Mouse (Mus musculus) CH12.LX (cell line): ENCODE data around the gene Eml2. TPM values are rescaled to one million over a fixed set of nuclear protein-coding genes. Genes with fewer than 3 reads are reported as not detected.

Source experiments
- DNase-seq: peaks from one replicate; pipeline ENCODE4 v3.0.0-alpha.2; 2013; ENCODE audit errors: extremely low read depth
- H3K27ac ChIP-seq: 2 replicates; pipeline ENCODE4 v1.5.1; 2012; ENCODE audit warnings: low read depth, mild to moderate bottlenecking, control low read depth, moderate library complexity; ENCODE audit not compliant: insufficient read depth
- H3K27me3 ChIP-seq: replicated peaks from 2 replicates; pipeline ENCODE3; 2012; ENCODE audit warnings: inconsistent platforms
- H3K36me3 ChIP-seq, 2 experiments: replicated peaks in 1 of 2; 2 replicates each; pipeline versions ENCODE3 to v1.6.1; 2012; ENCODE audit warnings: inconsistent platforms in 1 of 2, low read length in 1 of 2, mild to moderate bottlenecking in 1 of 2, mixed read lengths in 1 of 2, moderate library complexity in 1 of 2; ENCODE audit not compliant: control insufficient read depth in 1 of 2, insufficient read depth in 1 of 2
- H3K4me1 ChIP-seq, 2 experiments: 2 replicates each; pipeline ENCODE4 v1.6.1; 2012; ENCODE audit warnings: inconsistent platforms in 1 of 2, moderate library complexity in 1 of 2; ENCODE audit not compliant: insufficient read depth in 2 of 2, control insufficient read depth in 1 of 2
- H3K4me2 ChIP-seq: 2 replicates; pipeline ENCODE4 v1.6.1; 2012; ENCODE audit warnings: low read depth, mild to moderate bottlenecking, control low read depth; ENCODE audit not compliant: poor library complexity, insufficient read depth, severe bottlenecking
- H3K4me3 ChIP-seq, 3 experiments: fragments of 150-350 bp in 1 of 3; sonication (generic) in 1 of 3; replicated peaks in 1 of 3; 2 replicates each; pipeline versions ENCODE3 to v1.5.1; 2011 to 2012; ENCODE audit warnings: low read depth in 2 of 3, low read length in 2 of 3, mild to moderate bottlenecking in 2 of 3, moderate library complexity in 2 of 3, control low read depth in 1 of 3, improper control_type of control experiment in 1 of 3, inconsistent platforms in 1 of 3, mixed read lengths in 1 of 3; ENCODE audit not compliant: poor library complexity in 1 of 3
- H3K79me2 ChIP-seq: replicated peaks from 2 replicates; pipeline ENCODE4 v1.6.1; 2012; ENCODE audit warnings: mild to moderate bottlenecking, moderate library complexity; ENCODE audit not compliant: control insufficient read depth, poor library complexity, insufficient read depth, severe bottlenecking; ENCODE audit errors: extremely low read depth
- H3K9ac ChIP-seq: 2 replicates; pipeline ENCODE4 v1.6.1; 2012; ENCODE audit warnings: low read depth, mild to moderate bottlenecking, control low read depth, moderate library complexity; ENCODE audit not compliant: insufficient read depth
- H3K9me3 ChIP-seq: replicated peaks from 2 replicates; pipeline ENCODE3; 2012; ENCODE audit warnings: low read length, inconsistent platforms, mixed read lengths
- CHD1 ChIP-seq: IDR thresholded peaks from 2 replicates; pipeline ENCODE4 v1.6.1; 2012; ENCODE audit warnings: low read depth, low read length, improper control_type of control experiment, inconsistent platforms
- CTCF ChIP-seq, 2 experiments: IDR thresholded peaks in 1 of 2; conservative IDR thresholded peaks in 1 of 2; 2 replicates each; pipeline ENCODE4 v1.5.1; 2011 to 2012; ENCODE audit warnings: low read depth in 2 of 2, low read length in 2 of 2, improper control_type of control experiment in 1 of 2, inconsistent platforms in 1 of 2, mild to moderate bottlenecking in 1 of 2, moderate library complexity in 1 of 2
- EP300 ChIP-seq: IDR thresholded peaks from 2 replicates; pipeline ENCODE4 v1.6.1; 2011; ENCODE audit warnings: low read length, improper control_type of control experiment
- GABPA ChIP-seq: IDR thresholded peaks from 2 replicates; pipeline ENCODE4 v1.6.1; 2012; ENCODE audit warnings: low read depth, low read length, improper control_type of control experiment, inconsistent platforms; ENCODE audit not compliant: insufficient replicate concordance
- JUND ChIP-seq: conservative IDR thresholded peaks from 2 replicates; pipeline ENCODE4 v1.6.1; 2011; ENCODE audit warnings: low read depth, low read length, improper control_type of control experiment
- MAZ ChIP-seq: IDR thresholded peaks from 2 replicates; pipeline ENCODE4 v1.6.1; 2012; ENCODE audit warnings: low read depth, mild to moderate bottlenecking, inconsistent platforms, low read length, improper control_type of control experiment, moderate library complexity
- PAX5 ChIP-seq: IDR thresholded peaks from 2 replicates; pipeline ENCODE4 v1.6.1; 2012; ENCODE audit warnings: low read length, inconsistent platforms, mixed read lengths
- RAD21 ChIP-seq: IDR thresholded peaks from 2 replicates; pipeline ENCODE4 v1.6.1; 2011; ENCODE audit warnings: low read depth, mild to moderate bottlenecking, low read length, improper control_type of control experiment, moderate library complexity
- SIN3A ChIP-seq: IDR thresholded peaks from 2 replicates; pipeline ENCODE4 v1.6.1; 2012; ENCODE audit warnings: low read length, improper control_type of control experiment, inconsistent platforms
- SMC3 ChIP-seq: IDR thresholded peaks from 2 replicates; pipeline ENCODE4 v1.6.1; 2011; ENCODE audit warnings: low read depth, low read length, improper control_type of control experiment
- TCF12 ChIP-seq: IDR thresholded peaks from 2 replicates; pipeline ENCODE4 v1.6.1; 2014; ENCODE audit warnings: low read depth, mild to moderate bottlenecking, inconsistent platforms, low read length, improper control_type of control experiment
- ZMIZ1 ChIP-seq: IDR thresholded peaks from 2 replicates; pipeline ENCODE4 v1.6.1; 2012; ENCODE audit warnings: low read depth, mild to moderate bottlenecking, inconsistent platforms, low read length, improper control_type of control experiment
- dilution Hi-C: fragments of 300-500 bp; cut with MboI; formaldehyde crosslinking; loops from 2 replicates; pipeline ENCODE4 v1.14.3; 2020; ENCODE audit warnings: low sequenced_read_pairs; ENCODE audit not compliant: extremely low pct_unique_long_range_greater_than_20kb, extremely low pct_ligation_motif_present
- in situ Hi-C: fragments of 300-500 bp; cut with MboI; formaldehyde crosslinking; loops from 3 replicates; pipeline ENCODE4 v1.14.3; 2019; ENCODE audit warnings: low sequenced_read_pairs, low pct_ligation_motif_present, low pct_unique_long_range_greater_than_20kb, mixed read lengths
- polyA plus RNA-seq: library from polyadenylated mRNA; unstranded; fragments of >175 nt; gene quantifications from 2 replicates; pipeline ENCODE4 v1.2.1, GENCODE M21; 2012; ENCODE audit warnings: low read depth; ENCODE audit not compliant: insufficient read length
- total RNA-seq, 2 experiments: library from RNA; depleted of rRNA; stranded (reverse); fragments of 300-350 nt in 1 of 2; fragments of >200 nt in 1 of 2; gene quantifications; 2 replicates each; pipeline ENCODE4 v1.2.3; 2012 to 2014

Eml2 gene
- total and polyA plus RNA-seq, 3 experiments = 12.3 to 52.4 (median 29.1) TPM

DNA sequence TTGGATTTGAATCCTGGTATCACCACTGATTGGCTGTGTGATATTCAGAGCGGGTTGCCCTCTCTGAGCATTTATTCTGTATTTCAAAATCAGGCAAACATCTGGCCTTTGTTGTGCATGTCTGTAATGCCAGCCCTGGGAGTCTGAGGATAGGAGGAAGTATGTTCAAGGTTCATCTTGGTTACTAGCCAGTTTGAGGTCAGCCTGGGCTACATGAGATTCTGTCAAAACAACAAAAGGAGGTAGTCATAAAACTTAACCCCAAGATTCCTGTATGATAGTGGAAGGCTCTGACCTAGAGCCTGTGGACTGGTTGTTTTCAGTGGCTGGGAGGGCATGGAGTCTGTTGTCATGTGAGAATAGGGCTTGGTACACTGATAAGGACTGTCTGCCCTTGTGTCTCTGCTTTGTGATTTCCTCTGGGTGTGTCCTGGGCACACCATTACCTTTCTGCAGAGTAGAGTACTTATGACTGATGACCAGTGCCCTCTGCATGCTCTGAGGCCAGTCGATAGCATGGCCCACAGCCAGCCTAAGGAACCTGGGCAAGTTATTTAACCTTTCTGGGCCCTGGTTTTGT, 59.0 kb downstream of the Eml2 start:
- Histone ChIP-seq H3K27me3 (no peaks in the 10 kb centered on the region), H3K9ac (no peak overlapping the region), H3K36me3 (peaks cover 0 to 54% of the 10 kb centered on the region in 2 experiments), H3K4me2 (no peak overlapping the region), H3K79me2 (peaks cover 3% of the 10 kb centered on the region), H3K9me3 (no peaks in the 10 kb centered on the region)
- in situ Hi-C loops = no loop called here
- no peak for TF ChIP-seq PAX5
- TF ChIP-seq CTCF (conservative IDR thresholded peaks at IDR 0.05 in 1 of 2, IDR thresholded peaks at IDR 0.05 in 1 of 2; ENCODE audit: low read depth in 2 of 2, low read length in 2 of 2) = no peak
- no peak for TF ChIP-seq SIN3A
- no peak for TF ChIP-seq SMC3
- TF ChIP-seq GABPA = no peak
- no peak for TF ChIP-seq RAD21
- TF ChIP-seq CHD1 = no peak
- TF ChIP-seq ZMIZ1 = no peak
- TF ChIP-seq MAZ = no peak
- TF ChIP-seq, all 38 proteins: peak for 0
- Histone ChIP-seq H3K4me3 (no peak overlapping the region), H3K27ac (no peak overlapping the region; the same call in 1 of the 2 replicates), H3K4me1 (peaks cover 0 to 31% of the 10 kb centered on the region in 2 experiments; a peak in 2 of 4 replicates)
- DNase-seq = no peak
- dilution Hi-C loops = no loop called here

DNA sequence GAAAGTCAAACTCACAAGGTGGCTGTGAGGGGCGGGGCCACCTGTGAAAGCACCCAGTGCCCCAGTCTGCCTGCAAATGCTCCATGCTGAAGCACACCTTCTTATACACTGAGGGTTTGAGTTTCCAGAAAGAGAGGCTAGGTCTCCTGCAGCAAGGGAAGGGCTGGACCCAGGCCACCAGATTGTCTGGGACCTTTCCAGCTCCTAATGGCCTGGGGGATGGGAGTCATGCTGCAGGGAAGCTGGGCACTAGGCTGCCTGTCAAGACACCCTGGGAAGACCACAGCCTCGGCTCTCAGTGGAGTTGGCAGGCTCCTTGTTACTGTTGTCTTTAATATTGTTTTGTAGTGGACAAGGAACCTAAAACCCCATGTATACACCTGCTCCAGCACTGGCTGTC, 60.2 kb downstream of the Eml2 start:
- Histone ChIP-seq H3K4me3 (no peak overlapping the region), H3K79me2 (peaks cover 3% of the 10 kb centered on the region), H3K9ac (no peak overlapping the region), H3K36me3 (peaks cover 0 to 51% of the 10 kb centered on the region in 2 experiments), H3K4me2 (no peak overlapping the region), H3K27ac (no peak overlapping the region), H3K9me3 (no peaks in the 10 kb centered on the region), H3K4me1 (peaks cover 0 to 20% of the 10 kb centered on the region in 2 experiments; a peak in 2 of 4 replicates), H3K27me3 (no peaks in the 10 kb centered on the region)
- in situ Hi-C loops (no loop called here), dilution Hi-C loops (no loop called here)
- TF ChIP-seq JUND = no peak
- no peak for DNase-seq

DNA sequence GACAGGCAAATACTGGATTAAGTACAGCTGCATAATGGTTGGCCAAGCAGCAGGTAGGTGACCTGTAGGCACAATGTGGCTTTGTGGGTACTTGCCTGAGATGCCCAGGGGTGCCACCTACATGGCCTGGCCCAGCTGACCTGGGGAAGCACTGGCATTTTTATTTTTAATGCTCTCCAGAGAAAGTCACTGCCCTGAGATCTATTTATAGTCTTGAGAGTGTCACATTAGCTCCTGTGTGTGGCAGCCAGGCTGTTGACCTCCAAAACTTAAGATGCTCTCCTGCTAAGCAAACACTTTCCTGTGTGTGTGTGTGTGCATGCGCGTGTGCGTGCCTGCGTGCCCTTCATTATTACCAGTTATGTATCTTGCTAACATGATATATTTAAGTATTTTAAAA, 62.1 kb downstream of the Eml2 start:
- Histone ChIP-seq H3K4me2 (no peak overlapping the region), H3K27me3 (no peaks in the 10 kb centered on the region), H3K4me3 (no peak overlapping the region), H3K9me3 (no peaks in the 10 kb centered on the region), H3K9ac (no peak overlapping the region), H3K36me3 (peaks cover 0 to 39% of the 10 kb centered on the region in 2 experiments), H3K79me2 (peaks cover 3% of the 10 kb centered on the region), H3K27ac (no peak overlapping the region), H3K4me1 (peaks cover 0 to 20% of the 10 kb centered on the region in 2 experiments; a peak in 2 of 4 replicates)
- in situ Hi-C loops = no loop called here
- TF ChIP-seq TCF12 (no peak), MAZ (no peak), EP300 (no peak), PAX5 (no peak)
- no peak for DNase-seq
- dilution Hi-C loops = no loop called here
